Mouse (Mus musculus): Measurements from ENCODE around the gene Gm49403. TPM values are rescaled to one million over a fixed set of nuclear protein-coding genes. Genes with fewer than 3 reads are reported as not detected.

Gene Gm49403
- total RNA-seq, 2 experiments from 2014 or later: not detected

DNA sequence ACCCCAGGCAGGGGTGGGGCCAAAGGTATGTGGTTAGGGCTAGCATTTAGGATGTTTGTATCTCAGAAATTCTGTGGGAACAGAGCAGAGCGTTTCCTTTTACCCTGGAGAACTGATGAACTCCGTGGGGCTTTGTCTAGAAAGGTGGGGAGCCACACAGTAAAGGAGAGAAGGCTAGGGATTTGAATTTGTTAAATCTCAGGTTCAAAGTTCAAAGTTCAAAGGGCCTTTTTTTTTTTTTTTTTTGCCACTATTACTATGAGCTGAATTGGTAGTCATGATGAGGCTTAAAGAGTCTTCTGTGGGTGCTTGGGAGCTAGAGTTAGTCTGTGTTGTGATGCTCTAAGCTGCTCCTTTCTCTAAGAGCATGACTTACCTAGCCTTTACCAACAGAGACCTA is 53.0 kb downstream of the Gm49403 start:
- intact Hi-C loops (cut with DNase I): no loop called here
- no peak for DNase-seq (ENCODE audit: extremely low spot score in 1 of 2, low spot score in 2 of 2)

Small RNA genes within 50 kb of the gene (microRNA-seq; reads per million reads assigned to microRNA genes)
- not detected for gene Mir5136

Other genes starting within 250 kb of the Gm49403 start
- gene Chrm1, start 220.1 kb upstream of the Gm49403 start, total RNA-seq (2021): 100 to 1,000 TPM; 119 to 128 TPM
- gene Slc3a2, start 160.6 kb upstream of the Gm49403 start, total RNA-seq (2021): 100 to 1,000 TPM; 195 to 198 TPM
- gene Wdr74, start 148.1 kb upstream of the Gm49403 start, total RNA-seq (2021): 10 to 100 TPM; 47.3 to 47.4 TPM
- gene 1700092M07Rik, start 143.2 kb upstream of the Gm49403 start, total RNA-seq (2021): 1 to 10 TPM; 1.3 to 2.2 TPM
- 10 to 100 TPM; 68.1 to 69.0 TPM for gene Stx5a, start 142.5 kb upstream of the Gm49403 start, total RNA-seq (2021)
- gene Nxf1, start 126.9 kb upstream of the Gm49403 start, total RNA-seq (2021): 10 to 100 TPM; 72.7 to 76.2 TPM
- gene Tmem223, start 112.9 kb upstream of the Gm49403 start, total RNA-seq (2021): 10 to 100 TPM; 87.9 to 93.9 TPM
- 1 to 10 TPM; 7.2 to 8.9 TPM for gene Tmem179b, start 109.5 kb upstream of the Gm49403 start, total RNA-seq (2021)
- gene Taf6l, start 97.5 kb upstream of the Gm49403 start, total RNA-seq (2021): 10 to 100 TPM; 16.4 to 17.8 TPM
- 100 to 1,000 TPM; 109 to 110 TPM for gene Polr2g, start 85.4 kb upstream of the Gm49403 start, total RNA-seq (2021)
- 1 to 10 TPM; 4.5 to 5.5 TPM for gene Zbtb3, start 81.4 kb upstream of the Gm49403 start, total RNA-seq (2021)
- 10 to 100 TPM; 27.7 to 29.0 TPM for gene Ttc9c, start 64.6 kb upstream of the Gm49403 start, total RNA-seq (2021)
- 10 to 100 TPM; 98.6 to 98.9 TPM for gene Hnrnpul2, start 63.9 kb upstream of the Gm49403 start, total RNA-seq (2021)
- gene AC129217.1, start 54.2 kb upstream of the Gm49403 start, total RNA-seq (2021): 1 to 10 TPM in 1 of 2 experiments, not detected in 1; 1.9 TPM
- gene Bscl2, start 46.5 kb upstream of the Gm49403 start, total RNA-seq (2021): 10 to 100 TPM; 96.1 to 97.0 TPM
- 100 to 1,000 TPM; 319 to 328 TPM for gene Gng3, start 44.7 kb upstream of the Gm49403 start, total RNA-seq (2021)
- gene Lrrn4cl, start 33.2 kb upstream of the Gm49403 start, total RNA-seq (2021): 1 to 10 TPM in 1 of 2 experiments, under 1 TPM in 1; 0.43 to 1.0 TPM
- 100 to 1,000 TPM; 101 TPM for gene Ubxn1, start 12.4 kb upstream of the Gm49403 start, total RNA-seq (2021)
- 10 to 100 TPM; 26.1 to 33.3 TPM for gene Uqcc3, start 3.0 kb upstream of the Gm49403 start, total RNA-seq (2021)
- gene Lbhd1, start 198 bp upstream of the Gm49403 start, total RNA-seq (2021): 1 to 10 TPM; 3.4 to 7.9 TPM
- 10 to 100 TPM; 19.5 to 23.4 TPM for gene 1810009A15Rik, start 4.9 kb downstream of the Gm49403 start, total RNA-seq (2021)
- gene Gm49416, start 5.0 kb downstream of the Gm49403 start, total RNA-seq (2021): 1 to 10 TPM in 1 of 2 experiments, not detected in 1; 1.7 TPM
- 10 to 100 TPM; 22.0 to 23.1 TPM for gene Ints5, start 9.1 kb downstream of the Gm49403 start, total RNA-seq (2021)
- 10 to 100 TPM; 94.4 to 96.8 TPM for gene Ganab, start 14.1 kb downstream of the Gm49403 start, total RNA-seq (2021)
- gene B3gat3, start 36.4 kb downstream of the Gm49403 start, total RNA-seq (2021): 100 to 1,000 TPM; 141 to 144 TPM
- gene Rom1, start 45.4 kb downstream of the Gm49403 start, total RNA-seq (2021): 1 to 10 TPM; 2.1 to 2.4 TPM
- 1 to 10 TPM; 7.5 to 8.5 TPM for gene Eml3, start 45.6 kb downstream of the Gm49403 start, total RNA-seq (2021)
- gene Mta2, start 57.9 kb downstream of the Gm49403 start, total RNA-seq (2021): 10 to 100 TPM; 50.2 to 52.4 TPM
- 10 to 100 TPM; 14.6 to 16.0 TPM for gene Tut1, start 69.9 kb downstream of the Gm49403 start, total RNA-seq (2021)
- 100 to 1,000 TPM; 228 to 251 TPM for gene Eef1g, start 83.1 kb downstream of the Gm49403 start, total RNA-seq (2021)
- 10 to 100 TPM; 14.5 to 17.8 TPM for gene Ahnak, start 105.4 kb downstream of the Gm49403 start, total RNA-seq (2021)
- not detected for gene Scgb1a1, start 204.0 kb downstream of the Gm49403 start, total RNA-seq (2021)